Mouse (Mus musculus): ENCODE results near the gene Tmem176a.
"Not testable (repeated sequence)": the region's sequence is repeated elsewhere in the genome, so short reads cannot be mapped to it uniquely, and the experiment has no call there.

Gene Tmem176a

GRCm38 (mm10) chr6:48840371-48840969 is at the start of gene Tmem176a:
Tmem176a (plus strand) TSS chr6:48840919.
- no peak for DNase-seq (ENCODE audit: low read depth, low spot score)

- no peak for DNase-seq (ENCODE audit: low read depth, low spot score)
These were observed 38.8 kb upstream of the Tmem176a start for GRCm38 (mm10) chr6:48801897-48802296.

- DNase-seq (ENCODE audit: low read depth, low spot score) = peak; percentile 2
These were observed 37.2 kb upstream of the Tmem176a start for GRCm38 (mm10) chr6:48803406-48804051.

GRCm38 (mm10) chr6:48804346-48804745 is 36.4 kb upstream of the Tmem176a start:
- no peak for DNase-seq (ENCODE audit: low read depth, low spot score)

GRCm38 (mm10) chr6:48806746-48807145 is 34.0 kb upstream of the Tmem176a start:
- no peak for DNase-seq (ENCODE audit: low read depth, low spot score)

GRCm38 (mm10) chr6:48809494-48810219 is 31.1 kb upstream of the Tmem176a start:
- DNase-seq (ENCODE audit: low read depth, low spot score) = no peak

- DNase-seq (ENCODE audit: low read depth, low spot score) = no peak
These were observed 25.7 kb upstream of the Tmem176a start for GRCm38 (mm10) chr6:48815013-48815412.

- peak; percentile 26 for DNase-seq (ENCODE audit: low read depth, low spot score)
These were observed 22.9 kb upstream of the Tmem176a start for GRCm38 (mm10) chr6:48817815-48818214.

GRCm38 (mm10) chr6:48821991-48822785 is 18.5 kb upstream of the Tmem176a start:
- DNase-seq (ENCODE audit: low read depth, low spot score) = not testable (repeated sequence)

GRCm38 (mm10) chr6:48825016-48825415 is 15.7 kb upstream of the Tmem176a start:
- no peak for DNase-seq (ENCODE audit: low read depth, low spot score)

- no peak for DNase-seq (ENCODE audit: low read depth, low spot score)
These were observed 11.7 kb upstream of the Tmem176a start for GRCm38 (mm10) chr6:48828976-48829375.

- no peak for DNase-seq (ENCODE audit: low read depth, low spot score)
These were observed 11.1 kb upstream of the Tmem176a start for GRCm38 (mm10) chr6:48829651-48830050.

GRCm38 (mm10) chr6:48830241-48830640 is 10.5 kb upstream of the Tmem176a start:
- DNase-seq (ENCODE audit: low read depth, low spot score) = no peak

GRCm38 (mm10) chr6:48831141-48831540 is 9.6 kb upstream of the Tmem176a start:
- DNase-seq (ENCODE audit: low read depth, low spot score) = no peak

GRCm38 (mm10) chr6:48832426-48832825 is 8.3 kb upstream of the Tmem176a start:
- DNase-seq (ENCODE audit: low read depth, low spot score) = no peak

- no peak for DNase-seq (ENCODE audit: low read depth, low spot score)
These were observed 7.2 kb upstream of the Tmem176a start for GRCm38 (mm10) chr6:48833515-48833914.

GRCm38 (mm10) chr6:48835241-48835640 is 5.5 kb upstream of the Tmem176a start:
- DNase-seq (ENCODE audit: low read depth, low spot score) = no peak

GRCm38 (mm10) chr6:48836146-48836545 is 4.6 kb upstream of the Tmem176a start:
- DNase-seq (ENCODE audit: low read depth, low spot score) = no peak

GRCm38 (mm10) chr6:48837516-48837915 is 3.2 kb upstream of the Tmem176a start:
- no peak for DNase-seq (ENCODE audit: low read depth, low spot score)

- no peak for DNase-seq (ENCODE audit: low read depth, low spot score)
These were observed 2.2 kb upstream of the Tmem176a start for GRCm38 (mm10) chr6:48838321-48839080.

- DNase-seq (ENCODE audit: low read depth, low spot score) = peak; percentile 60
These were observed 380 bp downstream of the Tmem176a start, which contains the start of gene Tmem176b for GRCm38 (mm10) chr6:48840973-48841625. Tmem176b (minus strand) TSS chr6:48841496.

Data from telencephalon, adult 2 months (tissue).